Mouse (Mus musculus) left cerebral cortex, adult 11 months (tissue): ENCODE measurements at regions not wholly inside any gene's neighbourhood (a gene's known extent, or its start where the extent isn't known, plus 50 kb on each side); places are given as distances from the start of the nearest gene placed in this dataset.

ENCODE experiments used
- DNase-seq: peaks from one replicate; pipeline ENCODE4 v3.0.0; 2022; ENCODE audit warnings: low spot score

- no peak for DNase-seq
These were observed 120.5 kb downstream of the Erv3 start for GRCm38 (mm10) chr2:131739022-131739421.

- no peak for DNase-seq
These were observed 124.7 kb downstream of the Erv3 start for GRCm38 (mm10) chr2:131734740-131735378.

- no peak for DNase-seq
These were observed 133.0 kb downstream of the Erv3 start for GRCm38 (mm10) chr2:131726533-131726932.

DNA sequence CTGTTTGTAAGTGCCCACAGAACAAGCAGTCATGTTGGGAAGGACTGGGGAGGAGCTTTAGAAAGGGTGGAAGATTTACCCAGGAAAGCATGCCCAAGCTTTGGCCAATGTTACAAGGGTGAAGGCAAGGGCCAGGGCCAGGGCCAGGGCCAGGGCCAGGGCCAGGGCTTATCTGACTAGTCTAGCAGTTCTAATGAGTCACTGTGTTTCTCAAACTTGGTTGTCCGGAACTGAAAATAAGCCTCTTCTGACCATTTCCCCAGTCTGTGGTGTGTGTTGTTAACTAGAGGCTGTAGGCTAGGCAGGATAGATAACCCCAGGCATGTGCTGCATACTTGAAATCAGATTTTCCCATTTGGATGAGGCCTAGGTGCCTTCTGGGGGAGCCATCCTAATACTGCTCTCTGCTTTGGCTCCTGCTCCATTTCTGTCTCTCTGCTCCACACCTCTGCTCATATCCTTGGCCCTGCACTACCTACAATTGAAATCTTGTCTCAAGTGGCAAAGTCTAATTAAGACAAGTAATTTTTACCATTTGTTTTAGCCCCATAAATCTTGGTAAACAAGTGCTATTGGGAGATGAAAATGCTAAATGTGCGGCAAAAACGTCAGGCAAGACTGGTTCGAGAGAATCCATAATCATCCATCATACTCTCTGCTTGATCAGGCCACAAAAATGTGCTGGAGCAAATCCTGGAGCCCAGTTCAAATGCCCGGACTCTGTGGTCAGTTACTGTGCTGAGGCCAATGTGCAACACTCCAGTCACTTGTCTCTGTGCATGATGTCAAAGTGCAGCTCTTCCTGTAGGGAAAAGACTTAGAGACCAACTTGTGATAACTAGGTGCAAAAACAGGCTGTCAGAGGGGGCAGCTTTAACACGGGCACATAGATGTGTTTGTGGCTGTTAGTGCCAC, 137.7 kb downstream of the Erv3 start:
- no peak for DNase-seq

DNA sequence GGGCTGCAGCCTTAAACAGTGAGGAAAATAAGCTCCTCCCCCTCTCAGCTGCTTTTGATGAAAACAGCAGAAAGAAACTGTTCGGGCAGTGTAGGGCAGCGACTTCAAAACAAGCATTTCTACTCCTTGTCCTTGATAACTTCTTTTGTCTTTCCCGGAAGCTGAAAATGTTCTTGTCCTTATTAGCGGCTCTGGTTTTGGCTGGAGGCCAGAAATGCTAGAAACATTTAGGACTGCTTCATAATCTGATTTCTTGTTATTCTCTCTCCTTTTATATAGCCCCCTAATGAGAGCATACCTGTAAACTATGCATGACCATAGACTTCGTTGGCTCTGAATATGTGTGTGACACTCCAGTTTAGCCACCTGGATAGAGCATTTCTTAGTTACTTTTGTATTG, 142.0 kb downstream of the Erv3 start:
- DNase-seq = no peak

DNA sequence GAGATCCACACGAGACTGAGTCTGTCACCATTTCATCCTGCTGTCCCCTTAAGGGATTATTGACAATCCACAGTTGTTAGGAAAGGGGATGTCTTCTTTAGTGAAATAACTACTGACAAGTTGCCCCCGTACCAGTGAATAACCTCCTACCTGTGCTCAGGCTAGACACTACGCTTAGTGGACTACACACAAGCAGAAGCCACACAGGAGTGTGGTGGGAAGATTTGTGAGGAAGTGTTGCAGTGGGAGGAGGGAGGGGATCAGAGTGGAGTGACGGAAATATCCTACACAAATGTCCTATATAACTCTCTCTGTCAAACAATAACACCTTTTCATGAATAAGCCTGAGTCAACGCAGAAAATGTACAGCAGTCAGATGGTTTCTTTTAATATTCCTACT, 142.7 kb downstream of the Erv3 start:
- no peak for DNase-seq

DNA sequence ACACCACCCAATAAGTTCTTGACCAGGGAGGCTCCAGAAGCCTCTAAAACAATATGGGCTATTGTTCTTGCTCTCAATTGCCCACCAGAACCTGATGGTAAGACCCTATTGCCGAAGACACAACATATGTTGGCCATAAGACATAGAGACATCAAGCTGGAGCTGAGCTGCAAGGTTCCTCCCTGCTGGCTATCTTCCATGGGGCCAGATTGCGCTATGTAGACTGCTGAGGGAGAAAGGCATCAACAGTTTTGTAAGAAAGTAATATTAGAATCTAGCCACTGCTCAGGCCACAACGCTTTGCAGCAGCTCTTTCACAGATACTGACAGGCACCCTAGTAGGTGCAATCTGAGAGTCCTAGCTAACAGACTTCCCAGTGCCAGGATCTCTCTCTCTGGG, 144.2 kb downstream of the Erv3 start:
- no peak for DNase-seq

DNA sequence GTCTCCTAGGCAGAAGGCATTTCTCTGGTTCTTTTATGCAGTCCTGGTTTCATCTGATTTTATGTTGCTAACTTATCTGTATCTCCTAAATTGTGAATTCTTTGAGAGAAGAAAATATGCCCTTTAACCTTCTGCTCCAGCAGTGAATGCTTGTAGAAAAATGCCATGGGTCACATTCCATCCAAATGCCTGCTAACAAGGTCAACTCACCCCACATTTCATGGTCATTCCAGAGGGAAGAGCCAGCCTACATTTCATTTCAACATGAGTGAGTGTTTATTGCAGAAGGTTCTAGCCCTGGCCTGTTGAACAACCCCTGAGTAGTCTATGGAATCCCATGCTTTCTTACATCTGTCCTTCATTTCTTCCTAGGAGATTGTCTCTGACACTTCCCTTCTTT, 147.7 kb downstream of the Erv3 start:
- DNase-seq = no peak

GRCm38 (mm10) chr2:131706565-131706964, 144.5 kb upstream of the Adra1d start:
- DNase-seq = no peak

GRCm38 (mm10) chr2:131704406-131704805, 142.3 kb upstream of the Adra1d start:
- DNase-seq = no peak

- DNase-seq = no peak
These were observed 140.1 kb upstream of the Adra1d start for GRCm38 (mm10) chr2:131702146-131702545.

DNA sequence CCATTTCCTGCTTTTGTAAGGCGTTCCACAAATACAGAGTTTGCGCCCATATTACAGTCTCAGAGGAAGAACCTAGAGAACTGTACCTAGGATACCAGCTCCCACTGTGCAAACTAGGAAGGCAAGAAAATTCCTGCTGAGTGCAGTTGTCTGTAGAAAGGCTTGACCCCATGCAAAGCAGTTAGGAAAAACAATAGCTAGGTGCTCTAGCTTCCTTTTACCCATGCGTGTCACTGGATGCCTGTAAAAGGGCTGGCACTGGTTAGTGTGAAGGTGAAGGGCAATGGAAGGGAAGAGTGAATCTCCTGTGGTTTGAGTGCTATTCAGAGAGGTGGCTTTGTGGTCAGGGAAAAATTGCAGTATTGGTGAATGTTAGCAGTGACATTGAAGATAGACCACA, 137.7 kb upstream of the Adra1d start:
- DNase-seq = no peak

- DNase-seq = no peak
These were observed 136.2 kb upstream of the Adra1d start for GRCm38 (mm10) chr2:131698008-131698965.

DNA sequence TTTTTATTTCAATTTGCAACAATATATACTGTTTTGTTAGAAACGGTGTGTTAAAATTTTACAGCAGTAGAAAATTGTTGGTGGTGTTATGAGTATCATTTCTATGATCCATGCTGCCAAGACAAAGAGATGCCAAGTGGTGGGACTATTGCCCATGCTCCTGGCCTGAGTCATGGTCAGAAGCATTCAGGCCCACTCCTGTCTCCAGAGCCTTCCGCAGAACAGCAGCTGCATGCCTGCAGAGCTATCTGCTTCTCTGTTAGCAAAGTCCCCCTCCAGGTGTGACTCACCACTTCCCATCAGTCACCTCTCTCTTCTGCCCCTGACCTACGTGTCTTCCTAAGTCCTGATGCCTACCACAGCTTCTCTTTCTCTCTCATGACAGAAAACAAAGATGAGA, 134.2 kb upstream of the Adra1d start:
- DNase-seq = no peak

DNA sequence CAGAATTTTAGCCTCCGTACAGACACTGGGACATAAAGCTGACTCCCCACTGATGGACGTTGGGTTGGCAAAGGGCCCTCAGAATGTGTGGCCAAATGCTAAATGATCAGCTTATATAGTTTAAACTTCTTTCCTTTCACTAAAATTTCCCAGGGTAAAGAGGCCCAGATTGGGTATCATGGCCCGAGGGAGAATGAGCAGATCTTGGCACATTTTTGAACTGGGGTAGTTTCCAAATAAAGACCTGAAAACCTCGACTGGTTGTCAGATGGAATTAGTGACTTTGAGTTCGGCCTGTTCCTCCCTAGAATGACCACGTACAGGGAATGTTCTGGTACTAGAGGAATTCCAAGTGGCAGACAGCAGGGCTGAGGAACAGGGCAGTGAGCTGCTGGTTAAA, 127.9 kb upstream of the Adra1d start:
- no peak for DNase-seq

DNA sequence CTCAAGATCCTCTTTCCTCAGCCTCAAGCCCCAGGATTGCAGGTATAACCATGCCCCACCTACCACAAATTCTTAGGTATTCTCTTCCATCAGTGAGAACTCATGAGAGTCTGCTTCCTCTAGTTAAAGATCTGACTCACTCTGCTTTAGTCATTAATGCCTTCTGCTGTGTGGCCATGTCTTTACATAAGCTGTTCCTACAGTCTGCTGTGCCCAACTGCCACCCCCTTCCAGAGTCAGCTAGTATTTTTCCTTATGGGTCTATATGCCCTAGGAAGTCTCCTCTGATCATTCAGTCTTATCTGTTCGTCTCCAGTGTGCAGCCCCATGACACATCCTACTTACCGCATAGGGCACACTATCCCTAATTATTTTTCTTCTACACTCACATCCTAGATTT, 126.2 kb upstream of the Adra1d start:
- no peak for DNase-seq

DNA sequence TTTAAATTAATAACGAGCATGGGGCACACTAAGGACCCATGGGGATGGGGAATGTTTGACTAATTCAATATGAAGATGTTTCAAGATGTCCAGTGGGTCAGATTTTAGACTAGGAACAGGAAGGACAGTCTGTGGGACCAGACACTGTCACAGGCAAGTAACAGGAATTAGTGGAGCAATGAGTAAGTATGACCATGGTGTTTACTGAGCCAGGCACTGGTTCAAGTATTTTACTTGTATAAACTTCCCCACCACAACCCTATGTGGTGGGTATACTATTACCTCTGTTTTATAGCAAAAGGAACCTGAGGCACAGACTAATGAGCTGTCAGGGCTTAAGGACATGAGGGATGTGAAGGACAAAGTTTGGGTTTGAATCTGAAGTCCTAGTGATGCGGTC, 125.4 kb upstream of the Adra1d start:
- DNase-seq = no peak

DNA sequence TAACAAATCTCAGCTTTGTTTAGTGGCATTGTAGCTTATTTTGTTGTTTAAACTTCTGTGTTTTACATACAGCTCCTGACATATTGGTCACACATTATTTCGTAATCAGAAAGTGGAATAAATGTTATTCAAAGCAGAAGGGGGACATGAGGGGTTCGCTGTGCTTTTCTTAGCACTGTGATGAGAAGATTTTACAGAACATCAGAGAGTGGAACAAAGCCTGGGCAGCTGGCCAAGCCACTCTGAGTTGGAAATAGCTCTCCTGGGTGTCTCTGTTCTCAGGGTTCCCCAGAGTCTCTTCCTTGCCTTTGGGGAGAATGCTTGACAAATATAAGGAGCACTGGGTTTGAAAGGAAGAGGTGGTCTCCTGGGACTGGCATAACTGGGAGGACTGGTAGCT, 124.7 kb upstream of the Adra1d start:
- no peak for DNase-seq

DNA sequence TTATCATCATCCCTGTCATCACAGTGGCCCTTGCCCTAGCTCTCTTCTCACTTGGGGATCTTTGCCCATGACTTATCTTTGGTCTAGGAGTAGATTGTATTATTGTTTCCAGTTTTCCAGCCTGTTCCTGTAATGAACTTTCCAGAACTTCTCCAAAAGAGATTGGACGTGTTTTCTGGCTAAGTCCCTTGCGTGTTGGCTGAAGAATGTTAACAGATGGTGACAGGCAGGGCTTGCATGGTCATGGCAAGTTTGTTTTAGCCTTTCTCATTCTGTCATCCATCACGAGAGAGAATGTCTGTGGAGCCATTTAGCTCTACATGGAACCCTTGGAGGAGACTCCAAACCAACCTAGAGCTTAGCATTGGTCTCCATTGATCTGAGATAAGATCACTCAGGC, 123.2 kb upstream of the Adra1d start:
- no peak for DNase-seq

DNA sequence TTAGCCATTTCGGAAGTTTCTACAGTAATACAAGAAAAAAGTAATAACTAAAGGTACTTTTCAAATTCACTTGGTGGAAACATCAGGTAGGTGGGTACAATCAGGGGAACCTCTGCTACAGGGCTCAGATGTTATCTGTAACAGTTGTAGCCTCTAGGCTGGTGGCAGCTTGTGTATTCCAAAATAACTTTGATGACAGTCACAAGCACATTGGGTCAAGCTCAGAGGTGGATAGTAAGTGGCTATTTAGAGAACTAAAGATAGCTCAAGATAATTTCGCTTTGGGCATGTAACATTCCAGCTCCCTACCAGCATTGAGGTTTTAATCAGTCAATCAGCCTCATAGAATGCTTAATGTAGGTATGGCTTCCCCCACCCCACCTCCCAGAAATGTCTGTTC, 121.7 kb upstream of the Adra1d start:
- no peak for DNase-seq

DNA sequence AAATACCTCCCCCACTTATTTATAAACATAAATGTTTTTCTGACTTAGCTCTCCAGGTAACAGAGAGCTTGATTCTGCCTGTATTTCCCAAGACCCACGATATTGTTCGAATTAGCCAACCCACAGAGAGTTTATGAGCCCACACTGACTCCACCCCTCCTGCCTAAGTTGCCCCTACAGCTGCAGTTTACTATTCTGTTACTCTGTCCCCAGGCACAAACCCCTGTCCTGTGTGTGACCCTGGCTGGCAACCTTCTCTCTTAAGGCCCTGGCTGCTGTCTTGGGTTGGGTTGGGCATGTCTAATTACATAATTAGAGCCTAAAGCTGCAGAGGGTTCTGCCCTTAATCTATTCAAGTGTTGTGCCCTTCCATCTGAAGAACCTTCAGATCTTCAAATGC, 116.4 kb upstream of the Adra1d start:
- DNase-seq = no peak

DNA sequence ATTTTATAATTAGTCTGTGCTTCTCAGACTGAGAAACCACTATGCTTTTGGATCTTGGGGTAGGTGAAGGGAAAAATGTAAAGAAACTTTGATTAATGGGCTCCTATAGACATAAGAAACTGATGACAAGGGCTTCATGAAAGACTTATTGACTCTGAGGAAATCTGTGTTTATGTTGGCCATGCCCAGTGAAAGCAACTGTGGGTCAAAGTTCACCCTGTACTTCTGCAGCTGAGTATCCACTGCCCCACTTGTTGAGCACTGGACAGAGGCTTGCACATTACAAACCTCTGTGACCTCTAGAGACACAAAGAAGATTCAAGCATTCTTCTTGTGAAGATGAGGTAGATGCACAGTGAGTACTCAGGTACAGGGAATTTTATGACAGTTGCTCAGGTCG, 114.7 kb upstream of the Adra1d start:
- DNase-seq = no peak

GRCm38 (mm10) chr2:131674872-131675271, 112.8 kb upstream of the Adra1d start:
- DNase-seq = no peak
